Mouse (Mus musculus) kidney, postnatal 4 days (tissue): ENCODE measurements at regions not wholly inside any gene's neighbourhood (a gene's known extent, or its start where the extent isn't known, plus 50 kb on each side); places are given as distances from the start of the nearest gene placed in this dataset.
A peak's percentile ranks its signal among the peaks of the same experiment; 100 is the strongest.
"Not testable (repeated sequence)": the region's sequence is repeated elsewhere in the genome, so short reads cannot be mapped to it uniquely, and the experiment has no call there.

ENCODE experiments used
- DNase-seq, 2 experiments: peaks; one replicate each; pipeline ENCODE4 v3.0.0; 2021; ENCODE audit warnings: mixed read lengths in 2 of 2

DNA sequence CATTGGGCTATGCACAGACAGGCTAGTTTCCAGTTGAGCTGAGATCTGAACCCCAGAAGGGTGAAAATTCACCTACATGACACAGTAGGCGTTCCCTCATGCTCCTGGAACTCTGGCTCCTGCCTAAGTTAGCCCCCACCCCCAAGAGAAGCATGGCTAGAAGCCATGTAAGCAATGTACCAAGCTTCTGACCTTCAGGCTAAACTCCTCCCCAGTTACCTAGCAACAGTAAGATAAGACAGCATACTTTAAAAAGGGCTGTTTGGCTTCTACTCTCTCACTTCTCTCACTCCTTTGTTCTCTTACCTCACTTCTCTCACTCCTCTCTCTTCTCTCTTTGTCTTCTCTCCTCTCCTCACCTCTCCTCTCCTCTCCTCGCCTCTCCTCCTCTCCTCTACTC lies 629.7 kb upstream of the Prmt6 start:
- DNase-seq, result not testable (repeated sequence)

GRCm38 (mm10) chr3:110865989-110866388 lies 615.2 kb upstream of the Prmt6 start:
- DNase-seq, result no peak

- DNase-seq, result no peak
These were observed 596.4 kb upstream of the Prmt6 start for GRCm38 (mm10) chr3:110847222-110847621.

GRCm38 (mm10) chr3:110820709-110821401 lies 570.1 kb upstream of the Prmt6 start:
- no peak for DNase-seq

DNA sequence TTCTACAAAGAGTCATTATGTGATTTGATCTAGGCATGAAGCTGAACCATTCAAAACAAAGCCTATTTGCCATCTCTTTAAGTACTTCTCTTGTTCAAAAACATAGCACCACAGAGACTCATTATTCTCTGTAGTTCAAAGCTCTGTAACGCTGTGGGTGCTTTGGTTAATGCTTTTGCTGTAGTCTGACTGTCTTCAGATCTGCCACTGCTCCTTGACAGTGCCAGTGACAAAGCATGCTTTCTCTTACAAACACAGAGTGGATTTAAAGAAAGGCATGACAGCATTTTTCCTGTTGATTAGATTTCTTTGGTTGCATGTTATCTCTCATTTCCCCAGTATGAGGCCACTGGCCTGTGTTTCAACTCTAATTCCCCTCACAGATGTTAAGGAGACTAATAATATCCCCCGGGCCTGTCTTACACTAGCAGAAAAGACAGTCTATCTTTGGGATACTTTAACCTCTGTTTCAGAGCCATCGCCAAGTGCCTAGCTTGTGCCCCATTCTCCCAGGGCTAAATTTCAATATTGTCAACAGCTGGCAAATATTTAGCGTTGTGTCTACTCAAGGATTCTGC lies 538.3 kb upstream of the Prmt6 start:
- no peak for DNase-seq

- no peak for DNase-seq
These were observed 504.5 kb upstream of the Prmt6 start for GRCm38 (mm10) chr3:110755266-110755665.

DNA sequence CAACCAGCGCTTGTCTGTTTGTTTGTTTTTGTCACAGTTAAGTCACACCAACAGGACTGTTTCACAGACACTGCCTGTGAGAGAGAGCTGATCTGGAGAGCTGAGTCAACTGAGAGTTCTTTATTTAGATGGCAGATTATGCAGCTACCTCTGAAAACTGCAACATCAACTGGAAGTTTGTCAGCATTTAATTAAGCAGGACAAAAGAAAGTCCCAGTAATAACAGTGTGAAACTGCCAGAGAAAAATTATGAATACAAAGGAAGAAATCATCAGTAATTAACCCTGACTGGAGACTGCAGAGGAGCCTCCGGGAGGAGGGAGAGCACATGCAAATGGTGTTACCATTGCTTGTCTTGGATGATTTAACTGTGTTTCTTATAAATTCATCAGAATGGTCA lies 495.5 kb upstream of the Prmt6 start:
- no peak for DNase-seq

DNA sequence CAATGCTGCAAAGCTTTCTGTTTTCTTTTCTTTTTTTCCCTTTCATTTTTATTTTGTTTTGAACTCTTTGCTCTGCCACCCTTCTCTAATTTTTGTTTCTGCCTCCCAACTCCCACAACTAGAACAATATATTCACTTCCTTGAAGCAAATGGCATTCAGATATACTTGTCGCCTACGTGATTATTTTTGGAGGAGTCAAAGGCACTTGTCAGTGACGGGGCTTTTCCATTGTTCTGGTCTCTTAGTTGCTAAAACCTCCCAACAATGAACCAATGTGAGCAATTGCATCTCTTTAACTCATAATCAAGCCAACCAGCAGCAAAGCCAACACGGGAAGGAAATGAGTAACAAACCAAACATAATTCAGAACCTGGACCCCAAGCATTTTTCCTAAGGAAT lies 449.3 kb upstream of the Prmt6 start:
- DNase-seq, result no peak

DNA sequence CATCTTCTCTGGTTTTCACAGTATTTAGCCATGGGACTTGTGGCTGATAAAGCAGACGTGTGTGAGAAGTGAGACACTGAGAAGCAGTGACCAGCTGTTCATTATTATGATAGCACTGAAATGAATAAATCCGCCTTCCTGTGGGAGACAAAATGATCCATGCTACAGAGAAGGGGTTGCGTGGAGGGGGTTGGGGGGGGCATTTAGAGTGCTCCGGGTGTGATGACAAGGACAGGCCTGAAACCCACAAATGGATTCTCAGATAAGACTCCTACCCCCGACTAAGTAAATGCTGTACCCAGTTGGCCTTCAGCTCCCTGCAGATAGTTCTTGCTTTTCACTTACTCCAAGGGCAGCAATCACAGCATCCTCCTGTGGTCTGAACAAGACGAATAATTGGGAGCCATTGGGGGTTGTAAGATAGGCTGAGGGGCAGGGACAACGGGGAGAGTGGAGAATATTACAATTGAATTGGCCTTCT lies 416.8 kb upstream of the Prmt6 start:
- no peak for DNase-seq

DNA sequence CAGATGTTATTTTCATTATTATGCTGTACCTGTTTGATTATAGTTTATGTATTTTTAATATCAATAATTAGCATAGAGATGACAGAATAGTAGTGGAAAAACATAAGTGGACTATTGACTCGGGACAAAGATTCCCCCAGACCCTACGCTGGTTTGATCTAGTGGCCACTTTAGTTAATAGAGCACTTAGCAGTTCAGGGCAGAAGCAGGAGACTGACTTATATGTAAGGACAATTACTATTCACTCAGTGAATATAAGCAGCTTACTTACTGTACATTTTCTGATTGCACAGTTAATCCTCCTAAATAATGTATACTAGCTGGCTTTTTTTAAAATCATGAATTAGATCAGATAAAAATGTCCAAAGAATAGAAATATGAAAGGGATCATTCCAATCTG lies 416.2 kb upstream of the Prmt6 start:
- no peak for DNase-seq

GRCm38 (mm10) chr3:110657495-110658105 lies 406.8 kb upstream of the Prmt6 start:
- no peak for DNase-seq

DNA sequence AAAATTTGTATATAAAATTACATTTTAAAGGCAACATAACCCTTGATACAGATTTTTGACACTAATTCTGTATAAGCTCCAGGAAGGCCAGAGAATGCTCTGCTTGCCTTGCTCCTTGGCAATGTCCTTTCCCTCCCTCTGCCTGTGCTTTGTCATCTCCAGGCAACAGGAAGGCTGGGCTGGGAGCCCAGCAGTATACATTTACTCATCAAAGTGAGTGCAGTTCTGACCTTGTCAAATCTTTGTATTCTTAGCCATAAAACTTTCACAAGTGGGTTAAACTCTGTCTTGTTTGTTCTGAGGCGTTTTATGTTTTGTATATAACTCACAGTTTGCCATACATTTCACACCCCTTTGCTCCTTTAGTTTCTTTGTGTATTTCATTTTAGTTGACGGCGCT lies 375.5 kb upstream of the Prmt6 start:
- DNase-seq, result peak; percentile 15 to 27

DNA sequence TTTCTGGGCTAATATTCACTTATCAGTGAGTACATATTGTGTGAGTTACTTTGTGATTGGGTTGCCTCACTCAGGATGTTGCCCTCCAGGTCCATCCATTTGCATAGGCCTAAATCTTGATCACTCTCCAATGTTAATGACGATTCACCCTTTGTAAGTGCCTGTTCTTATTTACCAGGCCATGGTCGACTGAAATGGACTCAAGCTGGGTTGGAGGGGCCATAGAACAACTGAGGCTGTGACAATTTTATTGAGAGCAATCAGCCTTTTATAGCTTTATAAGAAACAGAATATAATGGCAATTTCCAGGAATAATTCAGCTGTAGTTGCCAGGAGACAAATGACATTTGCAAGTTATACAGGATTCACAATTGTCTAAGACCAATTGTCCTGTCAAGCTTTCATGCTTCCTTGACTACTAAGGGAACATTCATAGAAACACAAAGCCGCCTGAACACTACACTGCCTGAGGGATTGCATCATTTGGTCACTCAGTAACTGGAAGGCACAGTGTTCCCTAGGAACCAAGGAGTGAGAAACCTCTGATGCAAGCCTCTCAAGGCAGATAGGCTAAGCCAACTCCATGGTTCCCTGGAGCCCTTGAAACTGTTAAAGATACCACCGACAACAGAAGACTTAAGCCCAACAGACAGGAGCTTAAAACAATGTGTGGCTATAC lies 348.5 kb upstream of the Prmt6 start:
- no peak for DNase-seq

- no peak for DNase-seq
These were observed 332.0 kb upstream of the Prmt6 start for GRCm38 (mm10) chr3:110582766-110583165.

- DNase-seq, result no peak
These were observed 328.5 kb upstream of the Prmt6 start for GRCm38 (mm10) chr3:110579261-110579660.

- DNase-seq, result no peak
These were observed 316.4 kb upstream of the Prmt6 start for GRCm38 (mm10) chr3:110567187-110567586.

- DNase-seq, result no peak
These were observed 296.5 kb upstream of the Prmt6 start for GRCm38 (mm10) chr3:110547326-110547725.

- DNase-seq, result no peak
These were observed 287.5 kb upstream of the Prmt6 start for GRCm38 (mm10) chr3:110538275-110538674.
